Mouse (Mus musculus): Measurements from ENCODE around the gene Lrrc4b.

- TF ChIP-seq CTCF (IDR thresholded peaks at IDR 0.05; ENCODE audit: low read depth) (no peak), EP300 (IDR thresholded peaks at IDR 0.05; ENCODE audit: low read depth) (no peak)
Measured at GRCm38 (mm10) chr7:44405346-44406014, 23.3 kb upstream of the Lrrc4b start.
